Mouse (Mus musculus) gastrocnemius, adult 8-10 months (tissue): ENCODE measurements around the gene Trip12. TPM values are rescaled to one million over a fixed set of nuclear protein-coding genes. Genes with fewer than 3 reads are reported as not detected.

Source experiments
- DNase-seq, 2 experiments: peaks; one replicate each; pipeline ENCODE4 v3.0.0; 2022; ENCODE audit warnings: low spot score in 2 of 2
- total RNA-seq, 4 experiments: library from RNA; stranded (reverse); gene quantifications; 2 replicates each; pipeline ENCODE4 v1.2.4; 2022

Trip12 gene
- 100 to 1,000 TPM; 184 to 209 (median 202) TPM for total RNA-seq

DNA sequence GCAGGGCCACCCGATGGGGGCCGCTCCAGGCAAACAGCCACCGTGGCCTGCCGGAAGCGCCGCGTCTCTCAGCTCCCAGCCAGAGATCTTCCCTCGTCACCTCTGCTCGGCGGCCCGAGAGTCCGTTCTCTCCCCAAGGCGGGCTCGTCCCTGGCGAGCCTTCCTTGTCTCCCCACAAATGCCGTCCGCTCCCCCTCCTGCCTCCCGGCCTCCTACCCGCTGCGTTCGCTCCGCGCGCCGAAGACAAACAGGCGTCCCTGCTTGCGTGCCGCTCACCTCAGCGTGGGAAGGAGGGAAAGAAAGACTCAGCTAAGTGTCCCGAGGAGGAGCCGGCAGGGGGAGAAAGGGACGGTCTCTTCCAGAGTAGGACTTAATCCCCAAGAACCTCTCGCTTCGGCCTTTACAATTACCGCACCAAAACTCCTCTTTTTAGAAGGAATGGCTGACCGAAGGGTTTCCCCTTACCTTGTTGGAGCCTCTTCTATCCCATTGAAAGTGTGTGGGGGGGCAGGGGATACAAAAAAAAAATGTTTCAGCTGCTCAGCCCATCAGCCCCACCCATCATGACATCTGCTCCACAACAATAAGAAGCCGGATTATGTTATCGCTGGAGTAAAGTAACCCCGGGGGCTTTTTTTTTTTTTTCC lies at the start of gene Trip12:
Gene Trip12, minus strand, starts transcription at position 499 of the 647 bp plus-strand sequence.
- no peak for DNase-seq

DNA sequence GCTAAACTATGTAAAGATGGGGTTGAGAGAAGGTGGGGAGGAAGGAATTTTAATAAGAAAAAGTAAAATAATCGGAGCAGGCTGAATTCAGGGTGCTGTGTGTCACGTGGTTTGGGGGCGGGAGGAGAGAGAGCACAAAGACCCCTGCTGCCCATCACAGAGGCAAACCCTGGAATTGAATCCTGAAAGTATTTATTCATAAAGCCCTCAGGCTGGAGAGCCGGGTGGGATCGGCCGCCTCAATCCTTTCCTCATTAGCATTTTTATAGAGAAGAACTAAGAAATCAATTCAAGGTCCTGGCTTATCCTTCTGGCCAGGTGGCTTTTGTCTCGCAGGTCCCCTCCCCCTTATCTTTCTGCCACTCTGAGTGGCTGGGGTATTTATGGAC lies 49.7 kb upstream of the Trip12 start:
- DNase-seq = no peak

GRCm38 (mm10) chr1:84889330-84890004 lies 49.2 kb upstream of the Trip12 start:
- no peak for DNase-seq

DNA sequence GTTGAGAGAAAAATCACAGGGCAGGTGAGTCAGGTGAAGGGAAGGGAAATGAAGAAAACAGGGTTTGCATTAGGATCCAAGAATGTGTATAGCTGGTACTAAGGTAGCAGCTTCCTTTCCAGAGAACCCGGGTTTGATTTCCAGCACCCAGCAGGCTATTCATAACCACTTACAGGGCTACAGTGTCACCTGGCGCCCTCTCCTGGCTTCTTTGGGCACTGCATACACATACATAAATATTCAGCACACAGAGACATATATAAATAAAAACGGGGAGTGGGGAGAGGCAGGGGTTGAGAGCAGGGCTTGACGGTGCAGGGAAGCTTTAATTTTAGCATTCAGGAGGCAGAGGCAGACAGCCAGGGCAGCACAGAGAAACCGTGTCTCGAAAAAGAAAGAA lies 45.6 kb upstream of the Trip12 start:
- DNase-seq = no peak

GRCm38 (mm10) chr1:84885174-84885573 lies 44.9 kb upstream of the Trip12 start:
- no peak for DNase-seq

GRCm38 (mm10) chr1:84883889-84884288 lies 43.6 kb upstream of the Trip12 start:
- DNase-seq = no peak

GRCm38 (mm10) chr1:84882937-84883336 lies 42.6 kb upstream of the Trip12 start:
- no peak for DNase-seq

- no peak for DNase-seq
Observed at GRCm38 (mm10) chr1:84882066-84882532, 41.8 kb upstream of the Trip12 start.

DNA sequence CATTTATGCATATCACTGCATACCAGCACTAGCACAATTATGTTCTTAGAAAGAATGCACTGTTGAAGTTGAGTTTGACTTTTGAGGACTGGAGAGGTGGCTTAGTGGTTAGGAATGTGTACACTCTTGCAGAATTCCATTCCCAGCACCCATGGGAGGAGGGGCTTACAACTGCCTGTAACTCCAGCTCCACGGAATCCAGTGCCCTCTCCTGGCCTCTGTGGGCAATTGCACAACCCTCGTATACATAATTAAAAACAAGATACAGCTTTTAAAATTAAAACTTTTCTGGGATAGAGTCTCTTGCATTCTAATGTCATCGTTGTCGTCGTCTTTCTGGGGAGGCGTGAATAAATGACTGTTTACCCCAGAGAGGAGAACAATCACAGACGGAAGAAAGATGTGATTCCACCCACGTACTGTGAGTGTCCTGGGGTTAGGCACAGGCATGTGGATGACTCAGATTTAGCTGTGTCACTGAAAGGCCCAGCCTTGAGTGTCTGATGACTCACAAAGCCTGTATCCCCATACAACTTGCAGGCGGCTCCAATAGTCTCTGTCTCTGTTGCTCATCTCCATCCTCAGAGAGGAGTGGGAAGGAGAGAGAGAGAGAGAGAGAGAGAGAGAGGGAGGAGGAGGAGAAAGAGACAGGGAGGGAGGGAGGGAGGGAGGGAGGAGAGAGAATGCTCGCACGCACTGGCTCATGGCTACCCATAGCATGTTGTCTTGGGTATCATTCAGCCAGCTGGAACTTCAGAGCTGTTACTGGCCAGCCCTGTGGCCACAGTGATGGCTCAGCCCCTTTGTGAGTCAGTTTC lies 41.1 kb upstream of the Trip12 start:
- no peak for DNase-seq

DNA sequence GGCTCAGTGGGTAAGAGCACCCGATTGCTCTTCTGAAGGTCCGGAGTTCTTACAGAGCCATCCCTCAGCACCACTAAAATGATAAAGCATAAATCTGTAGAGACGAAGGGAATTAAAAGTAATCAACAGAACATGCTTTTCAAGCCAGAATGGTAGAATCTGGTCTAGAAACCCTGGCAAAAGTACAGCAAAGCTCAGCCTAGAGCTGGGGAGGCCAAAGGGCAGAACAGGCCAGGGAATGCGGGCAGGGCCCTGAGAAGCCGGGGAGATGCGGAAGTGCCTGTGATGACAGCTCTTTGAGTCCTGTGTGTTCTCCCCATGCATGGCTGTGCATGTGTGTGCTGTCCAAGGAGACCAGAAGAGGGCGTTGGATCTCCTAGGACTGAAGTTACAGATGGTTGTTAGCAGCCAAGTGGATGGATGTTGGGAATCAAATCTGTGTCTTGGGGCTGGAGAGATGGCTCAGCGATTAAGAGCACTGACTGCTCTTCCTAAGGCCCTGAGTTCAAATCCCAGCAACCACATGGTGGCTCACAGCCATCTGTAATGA lies 39.3 kb upstream of the Trip12 start:
- no peak for DNase-seq

DNA sequence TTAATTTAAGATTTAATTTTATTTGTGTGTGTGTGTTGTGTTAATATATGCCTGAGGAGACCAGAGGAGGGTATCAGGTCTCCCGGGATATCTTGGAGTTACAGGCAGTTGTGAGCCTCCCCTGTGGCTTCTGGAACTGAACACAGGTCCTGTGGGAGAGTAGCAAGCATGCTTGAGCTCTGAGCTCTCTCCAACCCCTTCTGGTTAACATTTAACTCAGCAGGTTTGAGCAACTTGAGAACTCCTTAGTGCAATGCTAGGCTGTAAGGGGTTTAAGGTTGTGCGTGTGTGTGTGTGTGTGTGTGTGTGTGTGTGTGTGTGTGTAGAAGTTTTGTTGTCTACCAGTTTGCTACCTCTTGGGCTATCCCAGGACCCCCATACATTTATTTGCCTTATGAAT lies 37.3 kb upstream of the Trip12 start:
- DNase-seq = no peak

GRCm38 (mm10) chr1:84872939-84873338 lies 32.6 kb upstream of the Trip12 start:
- no peak for DNase-seq

- no peak for DNase-seq
Observed at GRCm38 (mm10) chr1:84872105-84872504, 31.8 kb upstream of the Trip12 start.

DNA sequence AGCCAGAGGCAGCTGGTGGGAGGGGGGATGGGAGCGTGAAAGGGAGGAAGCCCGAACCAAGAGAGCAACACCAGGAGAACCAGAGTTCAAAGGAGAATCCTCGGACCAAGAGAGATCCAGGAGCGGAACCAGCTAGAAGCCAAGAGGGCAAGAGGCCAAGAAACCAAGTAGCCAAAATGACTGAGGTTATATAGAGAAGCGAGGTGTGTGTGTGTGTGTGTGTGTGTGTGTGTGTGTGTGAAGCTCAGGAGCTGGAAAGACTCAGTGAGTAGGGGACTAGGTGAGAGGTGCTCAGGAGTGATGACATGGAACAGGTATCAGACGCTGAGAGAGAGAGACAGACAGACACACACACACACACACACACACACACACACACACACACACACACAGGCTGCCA lies 30.8 kb upstream of the Trip12 start:
- no peak for DNase-seq

- DNase-seq = no peak
Observed at GRCm38 (mm10) chr1:84869498-84869897, 29.2 kb upstream of the Trip12 start.

- no peak for DNase-seq
Observed at GRCm38 (mm10) chr1:84868841-84869240, 28.5 kb upstream of the Trip12 start.

GRCm38 (mm10) chr1:84868311-84868710 lies 28.0 kb upstream of the Trip12 start:
- no peak for DNase-seq

DNA sequence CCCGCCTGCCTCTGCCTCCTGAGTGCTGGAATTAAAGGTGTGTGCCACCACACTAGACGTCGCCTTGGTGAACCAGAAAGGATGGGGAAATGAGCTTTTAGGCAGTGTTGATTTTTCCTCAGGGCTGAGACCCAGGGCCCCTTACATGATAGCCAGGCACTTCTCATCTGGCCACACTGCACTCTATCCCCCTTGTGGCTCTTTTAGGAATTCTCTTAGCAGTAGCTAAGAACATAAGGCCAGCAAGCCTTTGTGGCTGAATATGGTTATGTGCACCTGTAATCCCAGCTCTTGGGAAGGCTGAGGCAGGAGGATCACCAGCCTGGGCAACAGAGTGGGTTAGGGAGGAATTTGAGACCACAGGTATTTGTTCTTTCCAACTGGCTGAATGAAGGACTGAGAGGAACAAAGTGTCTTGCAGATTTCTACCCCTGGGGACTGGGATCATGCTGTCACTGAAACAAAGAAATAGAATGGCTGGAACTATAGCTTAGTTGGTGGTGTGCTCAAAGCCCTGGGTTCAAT lies 26.5 kb upstream of the Trip12 start:
- no peak for DNase-seq

GRCm38 (mm10) chr1:84866231-84866630 lies 25.9 kb upstream of the Trip12 start:
- no peak for DNase-seq

DNA sequence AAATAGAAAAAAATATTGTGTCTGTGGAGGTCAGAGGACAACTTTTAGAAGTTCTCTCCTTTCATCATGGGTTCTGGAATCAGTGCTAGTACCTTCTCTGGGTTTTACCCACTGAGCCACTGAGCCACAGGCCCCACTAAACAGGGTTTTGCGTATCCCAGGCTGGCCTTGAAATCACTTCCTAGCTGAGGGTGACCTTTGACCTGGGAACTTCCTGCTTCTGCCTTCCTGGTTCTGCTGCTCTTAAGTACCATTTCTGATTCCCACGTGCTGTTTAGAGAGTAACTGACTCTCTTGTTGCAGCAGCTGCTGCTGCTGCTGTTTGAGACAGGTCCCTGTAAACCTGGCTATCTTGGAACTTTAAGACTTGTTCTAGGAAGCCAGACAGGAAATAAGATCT lies 24.3 kb upstream of the Trip12 start:
- DNase-seq = no peak

DNA sequence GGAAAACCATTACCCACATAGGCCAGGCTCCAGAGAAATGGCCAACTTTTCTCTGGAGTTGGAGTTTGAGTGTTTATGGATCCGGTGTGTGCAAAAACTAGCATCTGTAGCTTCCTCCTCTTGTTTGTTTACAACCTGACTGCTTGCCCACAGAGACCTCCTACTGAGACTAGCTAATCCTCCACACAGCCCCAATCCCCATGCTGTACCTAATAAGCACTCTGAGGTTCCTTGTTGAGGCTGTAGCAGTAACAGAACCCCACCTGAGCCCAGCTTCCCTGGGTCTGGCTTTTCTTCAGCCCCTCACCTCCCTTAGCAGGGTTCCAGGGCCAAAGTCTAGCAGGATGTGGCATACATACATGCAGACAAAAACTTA lies 20.9 kb upstream of the Trip12 start:
- no peak for DNase-seq
